Mouse (Mus musculus) ES-E14 (cell line): ENCODE results near the gene Itk.

Source experiments
- CHD2 ChIP-seq: IDR thresholded peaks from 2 replicates; pipeline ENCODE4 v1.6.1; 2014; ENCODE audit warnings: mild to moderate bottlenecking, low read depth, low read length, inconsistent platforms
- HCFC1 ChIP-seq: IDR thresholded peaks from 2 replicates; pipeline ENCODE4 v1.6.1; 2012; ENCODE audit warnings: low read length, inconsistent platforms, borderline replicate concordance; ENCODE audit not compliant: insufficient read depth
- MAFK ChIP-seq: IDR thresholded peaks from 2 replicates; pipeline ENCODE4 v1.6.1; 2014; ENCODE audit warnings: mild to moderate bottlenecking, low read depth, low read length, inconsistent platforms; ENCODE audit not compliant: insufficient read depth

GRCm38 (mm10) chr11:46373071-46374030, 16.0 kb downstream of the Itk start:
- no peak for TF ChIP-seq HCFC1
- TF ChIP-seq MAFK = no peak
- TF ChIP-seq CHD2 = no peak
